Mouse (Mus musculus) effector memory CD4-positive, alpha-beta T cell, adult 5 months (primary cell): ENCODE results near the gene Cct3. TPM values are rescaled to one million over a fixed set of nuclear protein-coding genes. Genes with fewer than 3 reads are reported as not detected.

Experiments used
- polyA plus RNA-seq: library from polyadenylated mRNA; unstranded; fragments of 100-300 nt; shearing (Covaris generic); gene quantifications from one replicate; pipeline ENCODE4 v1.2.1, GENCODE M21; 2017

Gene Cct3
- 267 TPM for polyA plus RNA-seq

GRCm38 (mm10) chr3:88296561-88297318 is at the start of gene Cct3, which contains the start of gene Tsacc:
Gene Cct3, plus strand, starts transcription at chr3:88297116.
Gene Tsacc, minus strand, starts transcription at chr3:88296999.

DNA sequence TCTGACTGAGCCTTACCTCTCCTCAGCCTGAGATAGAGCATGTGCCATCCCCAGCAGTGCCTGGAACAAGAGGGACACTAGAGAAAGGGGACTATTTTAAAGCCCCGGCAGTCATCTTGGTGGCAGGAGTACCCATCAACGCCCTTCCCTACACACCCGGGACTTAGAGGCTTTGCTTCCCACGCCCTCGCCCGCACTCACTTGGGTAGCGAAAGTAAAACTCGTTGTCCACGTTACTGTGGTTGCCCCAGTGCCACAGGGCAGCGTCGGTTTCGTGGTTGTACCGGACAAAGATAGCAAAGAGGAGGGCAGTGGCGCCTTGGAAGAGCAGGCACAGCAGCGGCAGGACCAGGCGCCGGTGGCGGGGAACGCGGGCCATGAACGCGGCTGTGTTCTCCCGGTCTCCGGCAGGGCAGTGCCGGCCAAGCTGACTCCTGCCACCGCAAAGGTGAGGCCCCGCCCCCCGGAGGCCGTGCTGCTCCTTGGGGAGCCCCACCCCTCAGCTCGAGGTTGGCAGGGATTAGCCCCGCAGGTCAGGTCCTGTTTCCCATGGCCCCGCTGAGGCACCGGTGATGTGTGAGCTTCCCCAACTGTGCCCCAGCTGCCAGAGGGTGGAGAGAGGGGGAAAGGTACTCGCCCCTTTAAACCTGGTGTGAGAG is 42.5 kb upstream of the Cct3 start, which contains the start of gene Rhbg:
TSS of gene Rhbg (minus strand) at position 442 of the 659 bp plus-strand sequence.

DNA sequence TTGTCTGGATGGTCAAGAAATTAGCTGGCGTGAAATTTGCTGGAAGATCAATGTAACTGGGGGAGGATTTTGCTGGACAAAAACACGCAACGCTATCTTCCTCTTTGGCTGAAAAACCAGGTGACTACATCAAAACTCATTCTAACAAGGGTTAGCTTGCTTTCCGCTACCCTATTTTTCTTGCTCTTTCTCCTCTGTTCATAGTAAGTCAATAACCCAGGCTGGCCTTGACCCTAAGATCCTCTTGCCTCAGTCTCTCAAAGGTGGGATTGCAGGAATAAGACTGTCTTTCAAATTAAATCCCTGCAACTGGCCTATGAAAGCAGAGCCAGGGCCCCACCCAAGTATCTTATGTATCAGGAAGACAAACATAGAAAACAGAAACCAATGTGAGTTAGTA is 9.8 kb upstream of the Cct3 start, which contains the start of gene Gm38392:
TSS of gene Gm38392 (minus strand) at position 101 of the 400 bp plus-strand sequence.

GRCm38 (mm10) chr3:88324951-88325405 is 28.1 kb downstream of the Cct3 start, which contains the start of gene Glmp:
Gene Glmp, plus strand, starts transcription at chr3:88325023.

DNA sequence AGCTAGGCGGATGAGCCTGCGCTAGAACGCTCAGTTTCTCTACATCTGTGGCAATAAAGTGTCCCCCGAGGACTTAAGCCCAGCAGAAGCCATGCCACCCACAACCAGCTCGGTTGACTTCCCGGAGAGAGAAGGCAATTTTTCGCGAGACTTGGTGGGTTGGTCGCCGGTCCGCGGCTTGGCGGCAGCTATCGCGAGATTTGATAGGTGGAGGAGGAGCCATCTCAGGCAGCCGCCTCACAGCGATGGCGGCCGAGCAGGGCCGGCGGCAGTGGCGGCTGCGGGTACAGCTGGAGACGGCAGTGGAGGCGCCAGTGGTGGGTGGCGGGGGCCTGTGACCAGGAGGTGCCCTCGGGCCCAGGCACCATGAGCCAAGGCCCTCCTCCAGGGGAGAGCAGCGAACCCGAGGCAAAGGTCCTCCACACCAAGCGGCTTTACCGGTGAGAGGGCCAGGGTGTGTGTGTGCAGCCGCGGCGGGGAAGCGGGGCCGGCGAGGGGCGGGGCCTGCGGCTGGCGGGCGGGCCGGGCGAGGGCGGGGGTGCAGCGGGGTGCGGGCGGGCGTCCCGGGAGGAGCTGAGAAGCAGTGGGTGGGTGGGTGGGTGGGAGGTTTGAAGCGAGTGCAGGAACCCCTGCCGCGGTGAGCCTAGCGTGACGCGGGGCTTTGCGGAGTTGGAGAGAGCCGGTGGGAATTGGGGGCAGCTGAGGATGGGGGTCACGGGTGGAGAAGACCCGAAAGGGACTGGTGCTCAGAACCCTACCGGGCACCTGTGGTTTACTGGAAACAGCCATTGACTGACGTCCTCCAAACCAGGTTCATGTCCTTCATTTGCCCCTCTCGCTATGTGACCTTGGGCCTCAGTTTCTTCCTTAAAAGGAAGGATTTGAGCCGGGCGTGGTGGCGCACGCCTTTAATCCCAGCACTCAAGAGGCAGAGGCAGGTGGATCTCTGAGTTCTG is 39.4 kb downstream of the Cct3 start, which contains the start of the genes Tmem79 and Smg5:
TSS of gene Tmem79 (minus strand) at position 91 of the 956 bp plus-strand sequence.
TSS of gene Smg5 (plus strand) at position 203 of the 956 bp plus-strand sequence.

DNA sequence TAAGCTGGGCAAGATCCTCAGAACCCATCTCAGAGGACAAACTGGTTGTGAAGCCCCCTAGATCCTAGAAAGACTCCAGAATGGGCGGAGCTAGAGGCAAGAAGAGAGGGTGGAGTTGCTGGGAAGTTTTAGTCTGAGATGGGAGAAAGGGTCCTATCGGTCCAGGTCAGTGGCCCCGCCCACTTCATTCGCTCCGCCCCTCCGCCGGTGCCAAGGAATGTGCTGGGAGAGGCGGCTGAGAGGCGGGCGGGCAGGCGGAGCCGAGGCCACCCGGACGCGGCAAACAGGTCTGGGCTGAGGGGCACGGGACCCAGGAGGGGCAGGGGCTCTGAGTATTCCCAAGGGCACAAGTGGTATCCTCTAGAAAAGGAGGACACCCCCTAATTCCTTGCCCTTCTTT is 67.4 kb downstream of the Cct3 start, which contains the start of gene Paqr6:
TSS of gene Paqr6 (plus strand) at position 248 of the 400 bp plus-strand sequence.

Other genes with a start within 250 kb of the Cct3 start
- 40.9 TPM for gene Naxe, start 238.6 kb upstream of the Cct3 start, polyA plus RNA-seq
- not detected for gene Ttc24, start 218.8 kb upstream of the Cct3 start, polyA plus RNA-seq
- 0.67 TPM for gene Iqgap3, start 215.1 kb upstream of the Cct3 start, polyA plus RNA-seq
- gene Mef2d, start 154.7 kb upstream of the Cct3 start, polyA plus RNA-seq, result 208 TPM
- not detected for gene Rhbg, start 42.4 kb upstream of the Cct3 start, polyA plus RNA-seq
- not detected for gene Gm38392, start 9.9 kb upstream of the Cct3 start, polyA plus RNA-seq
- gene Tsacc, start 117 bp upstream of the Cct3 start, polyA plus RNA-seq, result 6.0 TPM
- gene Glmp, start 27.9 kb downstream of the Cct3 start, polyA plus RNA-seq, result 174 TPM
- 0.31 TPM for gene Tmem79, start 39.0 kb downstream of the Cct3 start, polyA plus RNA-seq
- gene Smg5, start 39.1 kb downstream of the Cct3 start, polyA plus RNA-seq, result 51.1 TPM
- not detected for gene Paqr6, start 67.5 kb downstream of the Cct3 start, polyA plus RNA-seq
- gene Bglap3, start 75.6 kb downstream of the Cct3 start, polyA plus RNA-seq, result not detected
- gene Bglap2, start 81.6 kb downstream of the Cct3 start, polyA plus RNA-seq, result not detected
- not detected for gene Bglap, start 87.3 kb downstream of the Cct3 start, polyA plus RNA-seq
- gene Pmf1, start 113.2 kb downstream of the Cct3 start, polyA plus RNA-seq, result 33.5 TPM
- 12.7 TPM for gene Slc25a44, start 128.0 kb downstream of the Cct3 start, polyA plus RNA-seq
- 109 TPM for gene Sema4a, start 164.1 kb downstream of the Cct3 start, polyA plus RNA-seq
- gene Lmna, start 212.8 kb downstream of the Cct3 start, polyA plus RNA-seq, result 125 TPM
- gene Mex3a, start 235.3 kb downstream of the Cct3 start, polyA plus RNA-seq, result not detected